Mouse (Mus musculus) G1E (cell line): ENCODE measurements around the gene G0s2. TPM values are rescaled to one million over a fixed set of nuclear protein-coding genes. Genes with fewer than 3 reads are reported as not detected.

Source experiments
- ATAC-seq: 2 replicates; pipeline ENCODE4 v1.8.0; 2016; ENCODE audit warnings: mild to moderate bottlenecking; ENCODE audit not compliant: insufficient number of reproducible peaks, poor library complexity, low FRiP score, severe bottlenecking; ENCODE audit errors: extremely low read depth
- DNase-seq: peaks from one replicate; pipeline ENCODE4 v3.0.0; 2012; ENCODE audit warnings: low spot score
- H3K27me3 ChIP-seq: 2 replicates; pipeline ENCODE4 v1.6.1; 2012; ENCODE audit warnings: mild to moderate bottlenecking, low read length, inconsistent platforms; ENCODE audit not compliant: insufficient read depth
- H3K36me3 ChIP-seq: replicated peaks from 2 replicates; pipeline ENCODE3; 2012; ENCODE audit warnings: mild to moderate bottlenecking, inconsistent platforms
- H3K4me1 ChIP-seq: 2 replicates; pipeline ENCODE4 v1.6.1; 2012; ENCODE audit warnings: low read depth, low read length, inconsistent platforms, mixed read lengths; ENCODE audit not compliant: insufficient read depth
- H3K4me3 ChIP-seq: 2 replicates; pipeline ENCODE4 v1.5.1; 2012; ENCODE audit warnings: low read depth, mild to moderate bottlenecking, inconsistent platforms, low read length, moderate library complexity, mixed read lengths
- H3K9me3 ChIP-seq: replicated peaks from 2 replicates; pipeline ENCODE4 v1.6.1; 2012; ENCODE audit warnings: inconsistent platforms
- CTCF ChIP-seq: IDR thresholded peaks from 2 replicates; pipeline ENCODE4 v1.5.1; 2012; ENCODE audit warnings: low read depth, low read length, inconsistent platforms, mixed read lengths
- GATA1 ChIP-seq: IDR thresholded peaks from 2 replicates; pipeline ENCODE4 v1.6.1; 2012; ENCODE audit warnings: borderline replicate concordance, low read length, inconsistent platforms, mixed read lengths
- GATA2 ChIP-seq: IDR thresholded peaks from 2 replicates; pipeline ENCODE4 v1.6.1; 2012; ENCODE audit warnings: low read depth, low read length, inconsistent platforms, borderline replicate concordance
- POLR2AphosphoS5 ChIP-seq: IDR thresholded peaks from 2 replicates; pipeline ENCODE4 v1.6.1; 2012; ENCODE audit warnings: low read depth, low read length, inconsistent platforms; ENCODE audit not compliant: insufficient replicate concordance
- TAL1 ChIP-seq: conservative IDR thresholded peaks from 2 replicates; pipeline ENCODE4 v1.6.1; 2012; ENCODE audit warnings: low read depth, low read length, inconsistent platforms, mixed read lengths
- polyA plus RNA-seq: library from polyadenylated mRNA; stranded (reverse); fragments of >175 nt; gene quantifications from 2 replicates; pipeline ENCODE4 v1.2.3, GENCODE M21; 2012
- total RNA-seq, 2 experiments: library from RNA; stranded (forward) in 1 of 2; stranded (reverse) in 1 of 2; fragments of 200-1000 nt in 1 of 2; fragments of >200 nt in 1 of 2; fragmentation: Nextera tagmentation in 1 of 2; gene quantifications; 2 replicates each; pipeline ENCODE4 v1.2.3; 2014 to 2017

The G0s2 gene
- total and polyA plus RNA-seq, 3 experiments, result not detected

DNA sequence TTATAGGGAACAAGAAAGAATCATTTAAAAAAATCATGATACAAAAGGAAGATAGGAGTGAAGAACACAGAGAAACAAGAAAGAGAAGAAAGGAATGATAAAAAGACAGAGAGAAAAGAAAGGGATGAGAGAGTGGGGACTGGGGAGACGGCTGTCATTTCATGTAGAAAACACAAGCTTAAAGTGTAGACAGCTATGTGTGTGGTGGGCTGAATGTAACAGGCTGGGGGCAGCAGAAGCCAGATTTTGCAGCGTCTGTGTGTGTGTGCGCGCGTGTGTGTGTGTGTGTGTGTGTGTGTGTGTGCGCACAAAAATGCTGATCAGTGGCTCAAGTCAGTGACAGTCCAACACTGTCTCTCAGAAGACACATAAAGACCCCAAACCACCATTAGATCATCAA is 28.8 kb downstream of the G0s2 start:
- no peak for ATAC-seq
- Histone ChIP-seq H3K27me3 (no peaks in the 10 kb centered on the region; the same call in 1 of the 2 replicates), H3K36me3 (no peaks in the 10 kb centered on the region), H3K4me3 (no peak overlapping the region), H3K9me3 (no peaks in the 10 kb centered on the region), H3K4me1 (no peaks in the 10 kb centered on the region)
- TF ChIP-seq POLR2AphosphoS5, result no peak
- TF ChIP-seq CTCF, result no peak
- no peak for TF ChIP-seq TAL1
- TF ChIP-seq GATA1, result no peak
- DNase-seq, result no peak

DNA sequence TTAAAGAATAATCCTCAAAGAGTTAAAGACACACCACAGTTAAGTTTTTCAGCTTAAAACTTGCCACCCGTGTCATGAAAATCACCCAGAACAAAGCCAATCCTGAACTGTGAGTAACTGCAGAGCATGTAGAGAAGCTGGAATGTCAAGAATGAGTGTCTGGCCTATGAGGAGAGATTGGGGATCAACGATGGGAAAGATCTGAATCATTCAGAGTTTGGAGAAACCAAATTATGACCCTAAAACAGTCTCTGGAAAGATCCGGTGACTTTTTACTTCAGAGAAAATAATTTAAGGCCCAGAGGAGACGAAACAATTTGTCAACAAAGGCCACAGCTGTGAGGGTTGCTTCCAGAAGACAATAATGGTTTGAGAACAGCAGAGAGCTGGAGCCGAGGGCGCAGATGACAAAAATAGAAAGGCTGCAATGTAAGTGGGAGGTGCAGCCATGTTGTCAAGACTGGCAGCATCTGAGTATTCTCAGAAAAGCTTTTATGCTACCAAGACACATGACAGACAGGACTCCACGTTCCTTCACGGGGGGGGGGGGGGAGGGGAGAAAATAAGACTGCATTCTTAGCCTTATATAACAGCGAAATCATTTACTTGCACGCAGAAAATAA is 29.3 kb downstream of the G0s2 start:
- DNase-seq (no peak), ATAC-seq (no peak)
- no peak overlapping the region for H3K4me3 ChIP-seq
- no peaks in the 10 kb centered on the region; the same call in 1 of the 2 replicates for H3K27me3 ChIP-seq
- no peaks in the 10 kb centered on the region for H3K36me3 ChIP-seq
- TF ChIP-seq CTCF, result no peak
- no peaks in the 10 kb centered on the region for H3K4me1 ChIP-seq
- no peaks in the 10 kb centered on the region for H3K9me3 ChIP-seq

DNA sequence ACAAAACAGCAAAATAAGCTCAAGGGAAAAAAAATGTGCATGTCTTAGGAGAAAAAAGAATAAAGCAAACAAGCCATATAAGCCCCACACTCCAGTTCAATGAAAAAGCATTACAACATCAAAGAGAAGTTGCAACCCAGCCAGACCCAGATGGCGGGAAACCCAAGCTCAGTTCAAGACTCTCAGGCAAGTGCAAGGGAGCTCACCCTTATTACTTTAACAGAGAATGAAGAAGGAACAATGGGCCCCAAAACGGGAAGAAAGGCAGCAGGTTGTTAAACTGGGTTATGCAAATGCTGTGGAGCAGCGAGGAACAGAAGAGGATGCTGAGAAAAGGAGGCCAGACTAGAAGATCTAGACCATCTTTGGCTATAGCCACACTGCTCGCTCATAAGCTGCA is 30.2 kb downstream of the G0s2 start:
- Histone ChIP-seq H3K9me3 (no peaks in the 10 kb centered on the region), H3K36me3 (no peaks in the 10 kb centered on the region), H3K4me1 (no peaks in the 10 kb centered on the region), H3K4me3 (no peak overlapping the region), H3K27me3 (no peaks in the 10 kb centered on the region; the same call in 1 of the 2 replicates)
- no peak for DNase-seq
- TF ChIP-seq CTCF (no peak), GATA1 (no peak), GATA2 (no peak), POLR2AphosphoS5 (no peak), TAL1 (no peak)
- ATAC-seq, result no peak

DNA sequence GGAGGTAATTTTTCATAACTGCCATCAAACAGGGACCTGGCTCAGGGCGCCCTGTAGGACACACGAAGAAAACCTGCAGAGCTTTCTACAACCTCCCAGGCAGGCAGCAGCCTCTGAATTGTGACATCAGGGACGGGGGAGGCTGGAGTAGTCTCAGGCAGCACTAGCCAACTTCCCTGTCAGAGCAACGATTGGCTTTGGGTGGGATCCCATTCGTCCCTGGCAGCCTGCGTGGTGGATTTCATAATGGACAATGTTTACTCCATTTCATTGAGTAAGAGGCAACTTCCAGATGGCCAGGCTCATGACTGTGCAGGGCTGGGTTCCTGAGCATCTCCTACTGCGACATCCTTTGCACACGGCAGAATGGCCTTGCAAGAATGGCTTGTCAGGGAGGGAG is 30.8 kb downstream of the G0s2 start:
- ATAC-seq, result no peak
- H3K4me1 ChIP-seq, result no peaks in the 10 kb centered on the region
- no peaks in the 10 kb centered on the region for H3K9me3 ChIP-seq
- no peaks in the 10 kb centered on the region; the same call in 1 of the 2 replicates for H3K27me3 ChIP-seq
- no peak for TF ChIP-seq GATA2
- no peak for TF ChIP-seq CTCF
- TF ChIP-seq TAL1, result no peak
- TF ChIP-seq GATA1, result no peak
- TF ChIP-seq POLR2AphosphoS5, result no peak
- no peak overlapping the region for H3K4me3 ChIP-seq
- DNase-seq, result no peak
- no peaks in the 10 kb centered on the region for H3K36me3 ChIP-seq

DNA sequence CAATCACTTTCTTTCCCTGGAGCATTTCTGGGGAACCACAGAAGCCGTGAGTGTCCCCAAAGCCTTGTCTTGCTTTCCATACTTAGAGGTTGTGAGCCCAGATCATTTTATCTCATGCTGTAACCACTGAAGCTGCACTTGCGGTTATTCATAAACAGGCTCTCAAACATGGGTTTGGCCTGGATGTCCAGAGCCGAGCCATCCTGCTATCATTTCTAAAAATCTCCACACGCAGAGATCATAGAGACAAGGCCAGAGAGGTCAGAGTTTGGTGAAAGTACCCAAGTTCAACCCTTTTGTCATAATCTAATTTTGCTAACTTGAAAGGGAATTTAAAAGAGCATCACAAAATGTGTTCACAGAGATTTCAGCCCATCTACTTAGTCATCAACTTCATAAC is 31.6 kb downstream of the G0s2 start:
- DNase-seq (no peak), ATAC-seq (no peak)
- no peak overlapping the region for H3K4me3 ChIP-seq
- no peak for TF ChIP-seq POLR2AphosphoS5
- TF ChIP-seq TAL1, result no peak
- no peak for TF ChIP-seq CTCF
- TF ChIP-seq GATA1, result no peak
- TF ChIP-seq GATA2, result no peak
- H3K27me3 ChIP-seq, result no peaks in the 10 kb centered on the region; the same call in 1 of the 2 replicates
- no peaks in the 10 kb centered on the region for H3K9me3 ChIP-seq
- H3K36me3 ChIP-seq, result no peaks in the 10 kb centered on the region
- no peaks in the 10 kb centered on the region for H3K4me1 ChIP-seq

DNA sequence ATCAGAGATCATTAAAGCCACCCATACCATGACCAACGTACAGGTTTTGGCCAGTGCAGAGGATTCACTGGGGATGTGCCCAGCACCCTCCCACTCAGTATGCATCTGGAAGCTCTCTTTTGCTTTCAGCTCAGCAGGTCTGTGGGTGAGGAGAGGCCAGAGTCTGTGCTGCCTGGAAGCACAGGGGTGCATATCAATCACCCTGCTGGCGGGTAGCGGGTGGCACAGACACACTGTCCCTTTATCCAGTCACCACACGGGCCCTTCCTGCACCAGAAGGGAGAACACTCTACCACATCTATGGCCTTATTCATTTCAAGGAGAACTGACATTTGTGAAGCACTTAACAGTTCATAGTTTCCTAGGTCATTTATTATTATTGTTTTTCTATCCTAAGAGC is 34.6 kb downstream of the G0s2 start:
- DNase-seq (no peak), ATAC-seq (no peak)
- Histone ChIP-seq H3K27me3 (no peaks in the 10 kb centered on the region; the same call in 1 of the 2 replicates), H3K9me3 (no peaks in the 10 kb centered on the region), H3K36me3 (no peaks in the 10 kb centered on the region), H3K4me1 (no peaks in the 10 kb centered on the region), H3K4me3 (no peak overlapping the region)
- TF ChIP-seq TAL1, result no peak
- TF ChIP-seq CTCF, result no peak
- TF ChIP-seq GATA2, result no peak
- TF ChIP-seq POLR2AphosphoS5, result no peak
- TF ChIP-seq GATA1, result no peak

DNA sequence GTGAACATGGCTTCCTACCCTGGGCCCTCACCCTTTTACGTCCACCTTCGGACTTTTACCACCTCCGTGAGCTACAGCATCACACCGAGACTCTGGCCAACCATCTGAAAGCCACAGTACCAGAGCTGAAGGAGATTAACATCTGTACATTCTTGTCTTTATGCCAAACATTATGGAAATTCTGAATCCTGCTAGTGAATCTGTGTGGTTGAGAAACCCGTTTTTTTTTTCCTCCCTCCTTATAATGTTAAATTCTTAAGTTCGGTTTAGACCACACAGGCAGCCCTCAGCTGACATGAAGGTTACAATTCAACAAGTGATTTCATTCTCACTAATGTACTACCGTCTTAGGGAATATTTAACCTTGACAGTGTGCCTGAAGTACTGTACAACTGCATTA is 38.1 kb downstream of the G0s2 start:
- Histone ChIP-seq H3K4me1 (0 out of 2 replicates have a peak, but pooled peaks cover 5% of the 10 kb centered on the region), H3K9me3 (no peaks in the 10 kb centered on the region), H3K27me3 (0 out of 2 replicates have a peak, but pooled peaks cover 4% of the 10 kb centered on the region), H3K36me3 (no peaks in the 10 kb centered on the region), H3K4me3 (no peak overlapping the region)
- no peak for ATAC-seq
- no peak for DNase-seq
- TF ChIP-seq CTCF, result no peak
- no peak for TF ChIP-seq GATA1
- TF ChIP-seq POLR2AphosphoS5, result no peak
- TF ChIP-seq GATA2, result no peak
- TF ChIP-seq TAL1, result no peak
